Mouse (Mus musculus) midbrain, postnatal 0 days (tissue): Measurements from ENCODE around the gene Glis2. TPM values are rescaled to one million over a fixed set of nuclear protein-coding genes. Genes with fewer than 3 reads are reported as not detected.

ENCODE experiments used
- ATAC-seq: fragments of 200-750 bp; cut with Nextera tagmentation; 2 replicates; pipeline ENCODE4 v1.8.0; 2017; ENCODE audit warnings: moderate number of reproducible peaks, mild to moderate bottlenecking, moderate TSS enrichment, moderate library complexity; ENCODE audit not compliant: low FRiP score
- DNase-seq: peaks from one replicate; pipeline ENCODE4 v3.0.0-alpha.2; 2015; ENCODE audit warnings: low spot score
- H3K27ac ChIP-seq: fragments of 300-500 bp; sonication (generic); 2 replicates; pipeline ENCODE4 v1.5.1; 2014; ENCODE audit warnings: low read depth, mild to moderate bottlenecking, low read length, mixed read lengths
- H3K27me3 ChIP-seq: fragments of 300-500 bp; sonication (generic); 2 replicates; pipeline ENCODE4 v1.6.1; 2014; ENCODE audit warnings: low read length, control low read depth, mixed read lengths; ENCODE audit not compliant: insufficient read depth
- H3K36me3 ChIP-seq: fragments of 300-500 bp; sonication (generic); 2 replicates; pipeline ENCODE4 v1.6.1; 2014; ENCODE audit warnings: low read length, control low read depth, mixed read lengths; ENCODE audit not compliant: insufficient read depth
- H3K4me1 ChIP-seq: fragments of 300-500 bp; sonication (generic); 2 replicates; pipeline ENCODE4 v1.6.1; 2014; ENCODE audit warnings: mild to moderate bottlenecking, control low read depth, antibody characterized with exemption, low read length, mixed read lengths; ENCODE audit not compliant: insufficient read depth
- H3K4me2 ChIP-seq: fragments of 300-500 bp; sonication (generic); 2 replicates; pipeline ENCODE4 v1.6.1; 2014; ENCODE audit warnings: low read depth, mild to moderate bottlenecking, low read length, mixed read lengths; ENCODE audit not compliant: poor library complexity, severe bottlenecking
- H3K4me3 ChIP-seq: fragments of 300-500 bp; sonication (generic); 2 replicates; pipeline ENCODE4 v1.5.1; 2014; ENCODE audit warnings: low read depth, mild to moderate bottlenecking, low read length, moderate library complexity
- H3K9ac ChIP-seq: fragments of 300-500 bp; sonication (generic); replicated peaks from 2 replicates; pipeline ENCODE4 v1.6.1; 2014; ENCODE audit warnings: mild to moderate bottlenecking, low read length, moderate library complexity, mixed read lengths; ENCODE audit not compliant: poor library complexity, severe bottlenecking
- H3K9me3 ChIP-seq: fragments of 300-500 bp; sonication (generic); 2 replicates; pipeline ENCODE4 v1.6.1; 2016; ENCODE audit warnings: low read length, control low read depth
- CTCF ChIP-seq: IDR thresholded peaks from 2 replicates; pipeline ENCODE4 v1.5.1; 2016; ENCODE audit warnings: antibody characterized with exemption, mild to moderate bottlenecking
- WGBS: fragments of 180-500 bp; shearing (Covaris S2); extraction: QIAGEN DNeasy Blood & Tissue Kit; methylation state at CpG from one replicate; pipeline ENCODE4 v1.1.7; 2014; 5-methylcytosine and 5-hydroxymethylcytosine counted together
- polyA plus RNA-seq: library from polyadenylated mRNA; unstranded; fragments of >200 nt; fragmentation: Nextera tagmentation; extraction: Ambion mirVana; gene quantifications from 2 replicates; pipeline ENCODE4 v1.2.1, GENCODE M21; 2015
- total RNA-seq: library from RNA; depleted of rRNA; stranded (reverse); fragments of >200 nt; gene quantifications from 2 replicates; pipeline ENCODE4 v1.2.3, GENCODE M21; 2014

Gene Glis2
- total and polyA plus RNA-seq, 2 experiments from 2014 or later = 12.0 to 20.6 TPM

DNA sequence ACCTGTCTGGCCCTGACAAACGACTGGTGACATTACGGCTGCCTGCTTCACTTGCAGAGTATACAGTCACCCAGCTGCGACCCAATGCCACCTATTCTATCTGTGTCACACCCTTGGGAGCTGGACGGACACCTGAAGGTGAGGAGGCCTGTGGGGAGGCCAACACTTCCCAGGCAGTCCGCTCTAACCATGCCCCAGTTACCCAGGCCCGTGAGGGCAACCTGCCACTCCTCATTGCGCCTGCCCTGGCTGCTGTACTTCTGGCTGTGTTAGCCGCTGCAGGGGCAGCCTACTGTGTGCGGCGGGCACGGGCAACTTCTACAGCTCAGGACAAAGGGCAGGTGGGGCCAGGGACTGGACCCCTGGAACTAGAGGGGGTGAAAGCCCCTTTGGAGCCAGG lies 55.2 kb downstream of the Glis2 start:
- WGBS = 88% methylated on average over 11 of the region's 11 CpGs
- no peak overlapping the region for H3K4me2 ChIP-seq
- no peak overlapping the region for H3K4me3 ChIP-seq
- no peak overlapping the region for H3K27ac ChIP-seq
- peaks cover 34% of the 10 kb centered on the region for H3K36me3 ChIP-seq
- H3K9ac ChIP-seq = no peak overlapping the region
- 0 out of 2 replicates have a peak, but pooled peaks cover 2% of the 10 kb centered on the region for H3K4me1 ChIP-seq
- no peak for ATAC-seq
- DNase-seq = no peak
- H3K9me3 ChIP-seq = no peaks in the 10 kb centered on the region
- H3K27me3 ChIP-seq = no peaks in the 10 kb centered on the region
- no peak for TF ChIP-seq CTCF

GRCm38 (mm10) chr16:4650161-4650560 lies 55.6 kb downstream of the Glis2 start:
- 95% methylated on average over 3 of the region's 3 CpGs for WGBS
- ATAC-seq = no peak
- H3K9me3 ChIP-seq = no peaks in the 10 kb centered on the region

GRCm38 (mm10) chr16:4651081-4651480 lies 56.6 kb downstream of the Glis2 start:
- Histone ChIP-seq H3K9ac (no peak overlapping the region), H3K36me3 (peaks cover 41% of the 10 kb centered on the region), H3K4me3 (no peak overlapping the region), H3K27me3 (no peaks in the 10 kb centered on the region), H3K4me2 (no peak overlapping the region), H3K27ac (no peak overlapping the region), H3K4me1 (0 out of 2 replicates have a peak, but pooled peaks cover 2% of the 10 kb centered on the region), H3K9me3 (no peaks in the 10 kb centered on the region)
- DNase-seq (no peak), ATAC-seq (no peak)
- WGBS = 93% methylated on average over 1 of the region's 1 CpGs
- no peak for TF ChIP-seq CTCF

More at GRCm38 (mm10) chr16:4650161-4650560, 55.6 kb downstream of the Glis2 start:
- H3K4me2 ChIP-seq = no peak overlapping the region
- H3K27ac ChIP-seq = no peak overlapping the region
- DNase-seq = no peak
- TF ChIP-seq CTCF = no peak
- no peaks in the 10 kb centered on the region for H3K27me3 ChIP-seq
- 0 out of 2 replicates have a peak, but pooled peaks cover 2% of the 10 kb centered on the region for H3K4me1 ChIP-seq
- H3K9ac ChIP-seq = no peak overlapping the region
- H3K4me3 ChIP-seq = no peak overlapping the region
- H3K36me3 ChIP-seq = peaks cover 38% of the 10 kb centered on the region

DNA sequence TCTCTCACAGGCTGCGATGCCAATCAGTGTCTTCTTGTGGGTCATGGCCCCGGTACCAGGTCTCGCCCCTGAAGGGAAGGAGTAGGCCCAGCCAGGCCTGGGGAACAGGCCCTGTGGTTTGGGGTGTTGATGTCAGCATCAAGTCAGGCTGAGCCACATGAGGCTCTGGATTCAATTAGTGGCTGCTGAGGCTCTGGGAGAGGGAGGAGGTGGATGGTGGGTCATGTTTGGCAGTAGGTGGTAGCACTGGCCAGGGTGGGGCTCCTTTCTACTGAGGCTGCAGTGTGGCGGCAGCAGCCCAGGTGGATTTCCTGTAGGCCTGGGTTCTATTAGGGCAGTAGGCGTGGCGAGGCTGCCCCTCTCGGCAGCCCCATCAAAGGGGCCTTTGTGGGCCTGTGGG lies 57.1 kb downstream of the Glis2 start:
- 0 out of 2 replicates have a peak, but pooled peaks cover 2% of the 10 kb centered on the region for H3K4me1 ChIP-seq
- no peak for ATAC-seq
- H3K4me3 ChIP-seq = no peak overlapping the region
- H3K9me3 ChIP-seq = no peaks in the 10 kb centered on the region
- no peak for DNase-seq
- no peak overlapping the region for H3K4me2 ChIP-seq
- H3K9ac ChIP-seq = no peak overlapping the region
- H3K36me3 ChIP-seq = peaks cover 41% of the 10 kb centered on the region
- no peak overlapping the region for H3K27ac ChIP-seq
- WGBS = 79% methylated on average over 7 of the region's 7 CpGs
- H3K27me3 ChIP-seq = no peaks in the 10 kb centered on the region
- no peak for TF ChIP-seq CTCF

- H3K36me3 ChIP-seq = peaks cover 41% of the 10 kb centered on the region
- no peaks in the 10 kb centered on the region for H3K27me3 ChIP-seq
- WGBS = 87% methylated on average over 4 of the region's 4 CpGs
- H3K27ac ChIP-seq = no peak overlapping the region
- DNase-seq (peak; percentile 34), ATAC-seq (no peak)
- no peak overlapping the region for H3K4me3 ChIP-seq
- H3K4me1 ChIP-seq = 0 out of 2 replicates have a peak, but pooled peaks cover 2% of the 10 kb centered on the region
- no peak for TF ChIP-seq CTCF
- no peaks in the 10 kb centered on the region for H3K9me3 ChIP-seq
- H3K9ac ChIP-seq = no peak overlapping the region
- no peak overlapping the region for H3K4me2 ChIP-seq
Observed at GRCm38 (mm10) chr16:4652707-4653416, 58.3 kb downstream of the Glis2 start.

DNA sequence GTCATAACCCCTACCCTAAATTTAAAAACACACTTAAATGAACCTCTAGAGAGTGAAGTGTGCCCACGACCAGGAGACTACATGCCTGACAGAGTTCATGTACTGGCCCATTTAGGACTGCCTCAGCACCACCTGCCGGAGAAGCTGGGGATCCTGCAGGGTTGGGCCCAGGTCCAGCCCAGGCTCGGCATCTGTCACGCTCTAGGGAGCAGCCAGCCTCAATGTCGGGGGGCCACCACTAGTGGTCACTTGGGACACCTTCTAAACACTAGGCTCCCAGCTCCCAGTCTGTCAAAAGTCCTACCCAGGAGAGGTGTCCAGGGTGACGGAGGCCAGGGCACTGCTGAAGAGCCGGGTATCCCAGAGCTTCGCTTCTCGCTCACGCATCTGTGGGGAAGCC lies 60.2 kb downstream of the Glis2 start:
- 78% methylated on average over 10 of the region's 10 CpGs for WGBS
- ATAC-seq (no peak), DNase-seq (no peak)
- Histone ChIP-seq H3K27ac (no peak overlapping the region), H3K9me3 (no peaks in the 10 kb centered on the region), H3K4me1 (0 out of 2 replicates have a peak, but pooled peaks cover 2% of the 10 kb centered on the region), H3K9ac (no peak overlapping the region), H3K4me3 (no peak overlapping the region), H3K36me3 (peaks cover 29% of the 10 kb centered on the region; the same call in 1 of the 2 replicates), H3K27me3 (no peaks in the 10 kb centered on the region), H3K4me2 (no peak overlapping the region)
- TF ChIP-seq CTCF = peak; percentile 21
